ENCODE assay signal across 19 mouse cellular contexts in genomic region chr16:43098153-43098552, GRCm38 (mm10).
"Had no signal": no experiment of that assay in that cellular context is flagged by ENCODE, and none has a peak within 500 bp of the region (broad histone marks: within the 10 kb centered on the region; RNA-seq: fewer than 3 reads in every experiment).

No protein-coding gene starts in this region.

- H3K36me3 ChIP-seq: lung, embryonic 15.5 days; midbrain, embryonic 13.5 days; midbrain, embryonic 15.5 days; neural tube, embryonic 12.5 days; stomach, embryonic 15.5 days had no signal

- H3K4me3 ChIP-seq: lung, embryonic 15.5 days; megakaryocyte, embryonic 14.5 days; midbrain, embryonic 13.5 days; midbrain, embryonic 15.5 days; neural tube, embryonic 12.5 days; stomach, embryonic 15.5 days had no signal

- DNase-seq: liver, postnatal 0 days; lung, adult 2 months; lung, postnatal 14 days; lung, postnatal 36 days; right cerebral cortex, postnatal 25 days; right cerebral cortex, postnatal 4 days; thymus, adult 2 months; thymus, postnatal 25 days; thymus, postnatal 4 days had no signal

- H3K4me2 ChIP-seq: lung, embryonic 15.5 days; midbrain, embryonic 11.5 days; midbrain, embryonic 13.5 days; midbrain, embryonic 15.5 days; neural tube, embryonic 12.5 days; stomach, embryonic 15.5 days had no signal

- H3K9ac ChIP-seq: liver, postnatal 0 days; lung, embryonic 15.5 days; midbrain, embryonic 13.5 days; midbrain, embryonic 15.5 days; neural tube, embryonic 12.5 days; stomach, embryonic 15.5 days had no signal

- H3K9me3 ChIP-seq: lung, embryonic 15.5 days; megakaryocyte, embryonic 14.5 days; midbrain, embryonic 13.5 days; midbrain, embryonic 15.5 days; neural tube, embryonic 12.5 days; stomach, embryonic 15.5 days had no signal

- H3K4me1 ChIP-seq: lung, embryonic 15.5 days; megakaryocyte, embryonic 14.5 days; midbrain, embryonic 13.5 days; midbrain, embryonic 15.5 days; neural tube, embryonic 12.5 days; stomach, embryonic 15.5 days had no signal

- H3K27me3 ChIP-seq: lung, embryonic 15.5 days; megakaryocyte, embryonic 14.5 days; midbrain, embryonic 13.5 days; midbrain, embryonic 15.5 days; neural tube, embryonic 12.5 days; stomach, embryonic 15.5 days had no signal

- H3K27ac ChIP-seq: lung, embryonic 15.5 days; macrophage; midbrain, embryonic 13.5 days; midbrain, embryonic 15.5 days; neural tube, embryonic 12.5 days; stomach, embryonic 15.5 days; stomach, postnatal 0 days had no signal

- ATAC-seq: liver, postnatal 0 days; lung, postnatal 0 days; midbrain, embryonic 13.5 days; midbrain, embryonic 15.5 days had no signal
